Mouse (Mus musculus) neutrophil, adult 5-6 weeks (primary cell): ENCODE results near the gene Myod1. TPM values are rescaled to one million over a fixed set of nuclear protein-coding genes. Genes with fewer than 3 reads are reported as not detected.
A peak's percentile ranks its signal among the peaks of the same experiment; 100 is the strongest.

Experiments
- ATAC-seq: fragments of 151-379, 151-347 bp; 2 replicates; pipeline ENCODE4 v1.8.0; 2017; ENCODE audit warnings: mild to moderate bottlenecking, moderate TSS enrichment; ENCODE audit not compliant: insufficient number of reproducible peaks, poor library complexity, low FRiP score, severe bottlenecking; ENCODE audit errors: extremely low read depth
- total RNA-seq: library from RNA; stranded (forward); fragments of 200-1000 nt; gene quantifications from 2 replicates; pipeline ENCODE4 v1.2.3, GENCODE M21; 2017

The Myod1 gene
- total RNA-seq, 1 experiment from 2014 or later = not detected

GRCm38 (mm10) chr7:46389456-46390085 is 13.3 kb downstream of the Myod1 start:
- peak; percentile 63 for ATAC-seq

GRCm38 (mm10) chr7:46390226-46390625 is 14.0 kb downstream of the Myod1 start:
- ATAC-seq = no peak

GRCm38 (mm10) chr7:46391701-46392100 is 15.4 kb downstream of the Myod1 start:
- ATAC-seq = peak; percentile 35; the same call in 1 of the 2 replicates

GRCm38 (mm10) chr7:46393116-46393515 is 16.8 kb downstream of the Myod1 start:
- ATAC-seq = peak; percentile 47

DNA sequence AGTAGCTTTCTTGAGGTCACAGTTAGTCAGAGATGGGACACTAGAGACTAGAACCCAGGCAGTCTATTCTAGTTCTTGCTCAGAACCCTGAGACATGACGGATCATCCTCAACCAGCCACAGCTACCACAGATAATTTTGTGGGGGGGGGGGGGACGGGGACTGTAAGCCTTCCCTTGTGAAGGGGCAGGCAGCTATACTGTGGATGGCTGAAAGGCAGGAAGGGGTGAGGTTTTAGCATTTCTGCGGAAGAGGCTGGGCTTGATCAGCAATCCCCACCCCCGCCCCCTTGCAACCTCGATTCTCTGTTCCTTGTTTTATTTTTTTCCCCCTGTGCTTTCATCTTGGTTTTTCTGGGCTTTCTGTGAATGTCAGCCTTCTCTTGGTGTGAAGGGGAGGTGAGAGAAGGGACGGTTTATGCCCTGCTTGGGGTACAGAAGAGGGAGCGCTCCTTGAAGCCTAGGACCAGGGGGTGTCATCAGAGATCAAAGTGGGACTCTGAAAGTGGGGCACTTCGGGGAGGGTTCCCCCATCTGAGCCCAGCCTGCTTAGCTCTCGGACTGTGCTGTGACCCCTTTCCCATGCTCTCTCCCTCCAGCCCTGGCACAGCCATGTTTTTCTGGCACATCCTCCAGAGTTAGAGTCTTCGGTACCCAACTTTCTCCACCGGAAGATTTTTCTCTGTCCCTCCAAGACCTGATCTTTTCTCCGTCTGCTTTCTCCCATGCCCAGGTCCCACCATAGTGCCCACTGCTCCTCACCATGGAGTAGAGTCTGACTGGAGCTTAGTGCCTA is 17.6 kb downstream of the Myod1 start:
- 0 out of 2 replicates have a peak, but pooled peaks have one; percentile 17 for ATAC-seq

GRCm38 (mm10) chr7:46394933-46395332 is 18.7 kb downstream of the Myod1 start:
- no peak for ATAC-seq

GRCm38 (mm10) chr7:46395571-46395970 is 19.3 kb downstream of the Myod1 start:
- ATAC-seq = no peak

- no peak for ATAC-seq
These were observed 20.1 kb downstream of the Myod1 start, which contains the start of gene Kcnc1 for GRCm38 (mm10) chr7:46396231-46396927. Kcnc1 (plus strand) TSS chr7:46396497.

GRCm38 (mm10) chr7:46396928-46397731 is 20.9 kb downstream of the Myod1 start:
- no peak for ATAC-seq

DNA sequence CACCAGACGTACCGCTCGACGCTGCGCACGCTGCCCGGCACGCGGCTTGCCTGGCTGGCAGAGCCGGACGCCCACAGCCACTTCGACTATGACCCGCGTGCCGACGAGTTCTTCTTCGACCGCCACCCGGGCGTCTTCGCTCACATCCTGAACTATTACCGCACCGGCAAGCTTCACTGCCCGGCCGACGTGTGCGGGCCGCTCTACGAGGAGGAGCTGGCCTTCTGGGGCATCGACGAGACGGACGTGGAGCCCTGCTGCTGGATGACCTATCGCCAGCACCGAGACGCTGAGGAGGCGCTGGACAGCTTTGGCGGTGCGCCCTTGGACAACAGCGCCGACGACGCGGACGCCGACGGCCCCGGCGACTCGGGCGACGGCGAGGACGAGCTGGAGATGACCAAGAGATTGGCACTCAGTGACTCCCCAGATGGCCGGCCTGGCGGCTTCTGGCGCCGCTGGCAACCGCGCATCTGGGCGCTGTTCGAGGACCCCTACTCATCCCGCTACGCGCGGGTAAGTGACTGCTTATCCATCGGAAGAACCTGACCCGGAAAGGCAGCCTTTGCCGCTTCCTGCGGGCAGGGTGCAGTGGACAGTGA is 21.6 kb downstream of the Myod1 start:
- no peak for ATAC-seq

GRCm38 (mm10) chr7:46398612-46399011 is 22.3 kb downstream of the Myod1 start:
- no peak for ATAC-seq

DNA sequence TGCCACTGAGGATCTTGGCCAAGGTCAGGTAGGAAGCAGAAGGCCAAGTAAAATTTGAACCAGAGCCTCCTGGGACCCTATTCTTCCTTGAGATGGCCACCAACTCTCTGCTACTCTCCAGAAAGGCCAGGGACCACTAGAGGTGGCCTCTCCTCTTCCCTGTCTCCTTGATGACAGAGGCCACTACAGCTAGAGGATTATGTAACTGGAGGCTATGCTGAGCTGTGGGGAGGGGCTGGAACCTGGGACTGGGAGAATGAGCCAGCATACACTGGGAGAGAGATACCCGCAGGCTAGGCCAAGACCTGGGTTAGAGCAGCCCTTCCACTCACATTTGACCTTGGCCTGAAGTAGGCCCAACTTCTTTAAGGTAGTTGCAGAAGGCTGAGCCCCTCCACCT is 23.4 kb downstream of the Myod1 start:
- ATAC-seq = no peak

GRCm38 (mm10) chr7:46400346-46400745 is 24.1 kb downstream of the Myod1 start:
- no peak for ATAC-seq

DNA sequence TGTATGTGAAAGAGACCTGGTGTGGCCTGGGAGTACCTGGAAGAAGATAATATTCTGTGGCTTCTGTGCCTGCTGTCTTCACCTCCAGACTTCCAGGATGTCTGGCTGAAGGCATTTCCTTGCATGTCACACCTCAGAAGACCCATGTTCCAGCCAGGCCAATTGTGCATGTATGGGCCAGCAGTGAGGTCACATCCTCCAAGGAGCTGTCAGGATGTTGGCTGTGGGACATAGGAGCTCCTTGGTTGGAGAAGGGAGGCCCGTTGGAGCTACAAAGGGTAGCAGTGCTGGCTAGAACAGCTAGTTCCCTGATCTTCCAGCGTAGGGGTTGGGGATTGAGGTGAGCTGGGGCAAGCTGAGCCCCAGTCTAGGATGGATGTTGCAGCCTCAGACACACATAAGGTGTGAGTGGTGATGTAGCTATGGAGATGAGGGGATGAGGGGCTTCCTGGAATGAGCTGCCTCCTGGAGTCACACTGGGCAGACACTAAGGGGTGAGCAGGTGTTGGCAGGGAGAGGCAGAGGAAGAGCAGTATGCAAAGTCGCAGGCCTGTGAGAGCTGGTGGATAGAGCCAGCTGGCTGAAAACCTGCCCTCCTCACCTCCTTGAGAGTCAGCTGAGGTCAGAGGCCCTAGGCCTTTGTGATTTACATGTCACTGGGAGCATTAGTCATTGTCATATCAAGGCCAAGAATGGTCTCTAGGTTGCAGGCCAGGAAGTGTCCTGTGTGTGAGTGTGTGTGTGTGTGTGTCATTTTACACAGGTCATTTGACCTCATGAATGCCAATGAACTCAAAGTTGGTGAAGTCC is 25.3 kb downstream of the Myod1 start:
- no peak for ATAC-seq

GRCm38 (mm10) chr7:46403616-46404485 is 27.6 kb downstream of the Myod1 start:
- ATAC-seq = no peak

DNA sequence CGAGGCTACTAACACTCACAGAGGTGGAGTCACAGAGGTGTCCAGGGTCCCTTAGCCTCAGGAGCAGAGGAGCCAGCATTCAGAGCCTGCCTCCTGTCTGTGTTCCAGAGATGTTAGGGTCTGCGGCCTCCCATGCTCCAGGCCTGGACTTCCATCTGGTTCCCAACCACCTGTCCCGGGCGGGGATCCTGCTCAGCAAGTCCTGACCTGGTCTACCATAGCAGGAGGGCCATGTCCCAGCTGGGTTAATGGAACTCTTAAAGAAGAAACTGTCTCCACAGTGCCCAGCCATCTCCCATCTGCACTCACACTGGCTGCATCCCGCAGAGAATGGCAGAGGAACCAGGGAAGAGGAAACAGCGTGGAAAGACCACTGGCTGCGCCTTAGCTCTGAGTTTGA is 28.5 kb downstream of the Myod1 start:
- no peak for ATAC-seq

- ATAC-seq = no peak
These were observed 32.3 kb downstream of the Myod1 start for GRCm38 (mm10) chr7:46408606-46409005.
